ENCODE assay signal across 26 mouse cellular contexts in genomic region chr1:120529881-120530280, GRCm38 (mm10). TPM values are rescaled to one million over a fixed set of nuclear protein-coding genes. Genes with fewer than 3 reads are reported as not detected.
"Had no signal": no experiment of that assay in that cellular context is flagged by ENCODE, and none has a peak within 500 bp of the region (broad histone marks: within the 10 kb centered on the region; RNA-seq: fewer than 3 reads in every experiment).

No protein-coding gene starts in this region.

- H3K27ac ChIP-seq: gastrocnemius, adult 2 months; heart, adult 2 months; heart, embryonic 13.5 days; heart, embryonic 15.5 days; hindbrain, embryonic 13.5 days; hindbrain, embryonic 15.5 days; hindbrain, postnatal 0 days; limb, embryonic 10.5 days; limb, embryonic 12.5 days had no signal

- H3K27me3 ChIP-seq: heart, embryonic 13.5 days; heart, embryonic 15.5 days; hindbrain, embryonic 13.5 days; hindbrain, embryonic 15.5 days had no signal

- ATAC-seq: hindbrain, postnatal 0 days; intestine, embryonic 16.5 days had no signal

- DNase-seq: gastrocnemius, adult 2 months; gastrocnemius, postnatal 14 days; gastrocnemius, postnatal 36 days; heart, adult 11 months; heart, adult 2 months; heart, postnatal 14 days; heart, postnatal 36 days; kidney, adult 18-20 months; kidney, adult 8-10 months; kidney, postnatal 10 days; kidney, postnatal 25 days; layer of hippocampus, adult 9-11 months; layer of hippocampus, postnatal 36 days; liver had no signal

- H3K36me3 ChIP-seq: heart, embryonic 13.5 days; heart, embryonic 15.5 days; hindbrain, embryonic 13.5 days; hindbrain, embryonic 15.5 days; limb, embryonic 10.5 days; limb, embryonic 12.5 days had no signal

- H3K9me3 ChIP-seq: heart, embryonic 13.5 days; heart, embryonic 15.5 days; hindbrain, embryonic 13.5 days; hindbrain, embryonic 15.5 days; limb, embryonic 10.5 days; limb, embryonic 12.5 days had no signal

- H3K4me3 ChIP-seq: gastrocnemius, adult 2 months; heart, adult 2 months; heart, embryonic 13.5 days; heart, embryonic 15.5 days; hindbrain, embryonic 13.5 days; hindbrain, embryonic 15.5 days; limb, embryonic 10.5 days; limb, embryonic 12.5 days had no signal

- H3K4me1 ChIP-seq: heart, embryonic 13.5 days; heart, embryonic 15.5 days; hindbrain, embryonic 13.5 days; hindbrain, embryonic 15.5 days; limb, embryonic 10.5 days; limb, embryonic 12.5 days had no signal

- H3K4me2 ChIP-seq: heart, embryonic 11.5 days; heart, embryonic 13.5 days; heart, embryonic 15.5 days; hindbrain, embryonic 13.5 days; hindbrain, embryonic 15.5 days; limb, embryonic 12.5 days; liver, embryonic 11.5 days had no signal

- H3K9ac ChIP-seq: heart, embryonic 13.5 days; heart, embryonic 15.5 days; hindbrain, embryonic 13.5 days; hindbrain, embryonic 15.5 days; limb, embryonic 12.5 days had no signal

RNA-seq across cellular contexts. Expression of gene Marco, which starts 25.1 kb away (rescaled TPM):
- polyA plus RNA-seq: frontal cortex, adult 2 months; heart, embryonic 11.5 days; intestine, embryonic 14.5 days; limb, embryonic 10.5 days; limb, embryonic 12.5 days had no signal
